Mouse (Mus musculus) testis, postnatal 14 days (tissue): ENCODE measurements at regions not wholly inside any gene's neighbourhood (a gene's known extent, or its start where the extent isn't known, plus 50 kb on each side); places are given as distances from the start of the nearest gene placed in this dataset.
A peak's percentile ranks its signal among the peaks of the same experiment; 100 is the strongest.

Source experiments
- DNase-seq: peaks from one replicate; pipeline ENCODE4 v3.0.0; 2021; ENCODE audit warnings: low spot score

GRCm38 (mm10) chr3:34231593-34232328 lies 150.6 kb upstream of the Dnajc19 start:
- DNase-seq: no peak

- DNase-seq: no peak
Measured at GRCm38 (mm10) chr3:34222291-34222690, 141.2 kb upstream of the Dnajc19 start.

- DNase-seq: no peak
Measured at GRCm38 (mm10) chr3:34219741-34220310, 138.7 kb upstream of the Dnajc19 start.

- DNase-seq: no peak
Measured at GRCm38 (mm10) chr3:34219096-34219495, 138.0 kb upstream of the Dnajc19 start.

GRCm38 (mm10) chr3:34217911-34218310 lies 136.8 kb upstream of the Dnajc19 start:
- no peak for DNase-seq

- no peak for DNase-seq
Measured at GRCm38 (mm10) chr3:34214233-34214632, 133.1 kb upstream of the Dnajc19 start.

GRCm38 (mm10) chr3:34206454-34206853 lies 125.3 kb upstream of the Dnajc19 start:
- no peak for DNase-seq

GRCm38 (mm10) chr3:34198228-34198627 lies 117.1 kb upstream of the Dnajc19 start:
- DNase-seq: peak; percentile 8

- no peak for DNase-seq
Measured at GRCm38 (mm10) chr3:34197163-34197455, 116.0 kb upstream of the Dnajc19 start.

- no peak for DNase-seq
Measured at GRCm38 (mm10) chr3:34196451-34197162, 115.5 kb upstream of the Dnajc19 start.

- no peak for DNase-seq
Measured at GRCm38 (mm10) chr3:34195729-34196450, 114.8 kb upstream of the Dnajc19 start.

- DNase-seq: no peak
Measured at GRCm38 (mm10) chr3:34173416-34174097, 92.4 kb upstream of the Dnajc19 start.

- no peak for DNase-seq
Measured at GRCm38 (mm10) chr3:34172899-34173298, 91.8 kb upstream of the Dnajc19 start.

- no peak for DNase-seq
Measured at GRCm38 (mm10) chr3:34171893-34172292, 90.8 kb upstream of the Dnajc19 start.

- no peak for DNase-seq
Measured at GRCm38 (mm10) chr3:34168087-34168486, 87.0 kb upstream of the Dnajc19 start.

GRCm38 (mm10) chr3:34150036-34150435 lies 68.9 kb upstream of the Dnajc19 start:
- DNase-seq: no peak

GRCm38 (mm10) chr3:34143652-34144051 lies 62.5 kb upstream of the Dnajc19 start:
- no peak for DNase-seq

- no peak for DNase-seq
Measured at GRCm38 (mm10) chr3:34139227-34139626, 58.1 kb upstream of the Dnajc19 start.

- no peak for DNase-seq
Measured at GRCm38 (mm10) chr3:34137984-34138383, 56.9 kb upstream of the Dnajc19 start.

GRCm38 (mm10) chr3:34136385-34136784 lies 55.3 kb upstream of the Dnajc19 start:
- DNase-seq: no peak
